ENCODE assay signal across 9 mouse cellular contexts in the genomic region with DNA sequence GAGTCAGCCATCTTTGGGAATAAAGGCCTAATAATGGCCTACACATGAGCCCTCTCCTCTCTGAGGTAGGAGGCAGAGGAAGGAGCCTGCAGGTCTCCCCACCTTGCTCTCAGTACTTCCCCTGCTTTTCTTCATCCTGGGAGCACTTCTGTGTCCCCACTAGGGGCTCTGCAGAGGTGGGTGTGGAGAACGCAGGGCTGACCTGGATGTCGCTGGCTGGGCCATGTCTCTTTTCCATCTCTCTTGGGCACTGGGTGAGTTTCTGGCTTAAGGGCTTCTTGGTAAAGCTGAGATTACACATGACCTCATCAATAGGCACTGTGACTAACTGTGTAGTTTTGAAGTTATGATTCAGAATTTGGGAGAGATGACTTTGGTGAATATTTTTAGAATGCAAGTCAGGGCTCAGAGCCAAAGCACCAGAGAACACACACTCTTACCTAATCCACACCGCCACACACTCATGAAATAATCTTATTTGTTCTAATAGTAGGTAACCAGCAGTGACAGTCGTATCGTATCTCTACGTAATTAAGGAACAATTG. TPM values are rescaled to one million over a fixed set of nuclear protein-coding genes. Genes with fewer than 3 reads are reported as not detected.
DNase-seq lines count a peak whose midpoint lies in the region; ATAC-seq and TF ChIP-seq lines count a peak whose summit lies in the region.
"Had no signal": no experiment of that assay in that cellular context is flagged by ENCODE, and none has a peak within 500 bp of the region (broad histone marks: within the 10 kb centered on the region; RNA-seq: fewer than 3 reads in every experiment).

No protein-coding gene starts in this region.

- H3K4me3 ChIP-seq in heart, postnatal 0 days (ENCODE audit: low read depth, low read length), result peak overlapping the region; percentile 55

- peaks cover 36% of the 10 kb centered on the region for H3K36me3 ChIP-seq in heart, postnatal 0 days (replicated peaks; ENCODE audit: control insufficient read depth, insufficient read depth, low read length)

- peak; percentile 30 for TF ChIP-seq CTCF in heart, postnatal 0 days (IDR thresholded peaks at IDR 0.05; ENCODE audit: low read depth)

- 0 out of 2 replicates have a peak, but pooled peaks have one; percentile 39 for TF ChIP-seq EP300 in heart, postnatal 0 days (IDR thresholded peaks at IDR 0.05; ENCODE audit: low read depth)

- no peaks in the 10 kb centered on the region for H3K27me3 ChIP-seq in heart, postnatal 0 days (ENCODE audit: control insufficient read depth, insufficient read depth, low read length)

- H3K4me2 ChIP-seq in heart, postnatal 0 days (ENCODE audit: low read depth, low read length), result peak overlapping the region; percentile 69

- peaks cover 43% of the 10 kb centered on the region for H3K4me1 ChIP-seq in heart, postnatal 0 days (ENCODE audit: control insufficient read depth, insufficient read depth)

- 0 out of 2 replicates have a peak, but pooled peaks have one; percentile 3 for ATAC-seq in frontal cortex, adult (ENCODE audit: low TSS enrichment)
- peak; percentile 58 for ATAC-seq in heart, postnatal 0 days (ENCODE audit: insufficient read depth, low read depth)
- ATAC-seq in monocyte, adult 5-6 weeks (replicated peaks; ENCODE audit: insufficient number of reproducible peaks, low FRiP score, low TSS enrichment, poor library complexity, severe bottlenecking), result no peak

- 12% methylated on average over 6 of the region's 6 CpGs for WGBS in heart, postnatal 0 days

- peak overlapping the region; percentile 85 for H3K9ac ChIP-seq in heart, postnatal 0 days (replicated peaks; ENCODE audit: low read depth, low read length)

- no peak for DNase-seq in frontal cortex, postnatal 36 days (ENCODE audit: low spot score in 2 of 2)
- DNase-seq in NIH3T3 (ENCODE audit: low read depth), result peak; percentile 78
- DNase-seq in heart, postnatal 0 days (ENCODE audit: low spot score), result peak; percentile 84
- DNase-seq in lung, postnatal 36 days, result peak; percentile 61
- DNase-seq in ovary, postnatal 10 days (ENCODE audit: low spot score), result no peak
- no peak for DNase-seq in left cerebral cortex, adult 8-10 months (ENCODE audit: low spot score in 2 of 2)

- H3K9me3 ChIP-seq in heart, postnatal 0 days (replicated peaks; ENCODE audit: control insufficient read depth, low read length), result no peaks in the 10 kb centered on the region

- H3K27ac ChIP-seq in heart, postnatal 0 days (ENCODE audit: low read depth), result peak overlapping the region; percentile 94

RNA-seq across cellular contexts. Expression of a gene that starts 39.4 kb away (rescaled TPM):
- 182 and 283 TPM in 2 replicates for total RNA-seq in heart, postnatal 0 days (2014; rRNA removed; ENCODE audit: low replicate concordance)
- polyA plus RNA-seq in heart, postnatal 0 days (2015; fragmentation: Nextera tagmentation; extraction: Ambion mirVana), result 324 and 415 TPM in 2 replicates
- total RNA-seq in monocyte, adult 5-6 weeks (2017), result not detected in 3 replicates
- under 1 TPM in 1 of 4 experiments, not detected in 3; 0.24 TPM for total RNA-seq in left cerebral cortex, adult 8-10 months (2022)
- polyA plus RNA-seq: macrophage had no signal

Comparison
In these comparisons a context has a peak if more than half of its experiments do, and no peak if none do; other contexts are left out.
1. DNase-seq: peak in NIH3T3 (single experiment), heart, postnatal 0 days (single experiment) and lung, postnatal 36 days (single experiment); none in frontal cortex, postnatal 36 days (0 of 2), ovary, postnatal 10 days (single experiment) and left cerebral cortex, adult 8-10 months (0 of 2).
2. RNA of a gene that starts 39.4 kb away (total RNA-seq): 182 to 283 TPM in heart, postnatal 0 days; not detected in monocyte, adult 5-6 weeks and 0.24 TPM in left cerebral cortex, adult 8-10 months; every median in the first group is over 100 times any median in the second.